Mouse (Mus musculus): Measurements from ENCODE around the gene Tom1l1.

Tom1l1 gene

DNA sequence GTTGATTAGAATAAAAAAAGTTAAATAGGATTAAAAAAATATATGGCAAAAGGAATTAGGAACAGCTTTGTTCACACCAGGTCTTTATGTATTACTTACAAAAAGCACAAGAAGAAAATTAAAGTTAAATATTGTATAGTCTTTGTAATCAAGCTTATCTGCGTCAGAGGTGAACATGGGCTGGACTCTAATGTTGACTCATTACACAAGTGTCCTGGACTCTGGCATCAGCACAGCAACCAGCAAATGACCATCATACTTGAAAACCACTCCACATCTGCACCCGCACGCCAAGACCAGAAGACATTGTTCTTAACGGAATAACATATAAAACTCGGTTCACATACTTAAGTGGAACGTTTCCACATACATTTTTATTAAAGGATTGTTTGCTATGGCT, 20.8 kb downstream of the Tom1l1 start:
- DNase-seq (ENCODE audit: low spot score): no peak

DNA sequence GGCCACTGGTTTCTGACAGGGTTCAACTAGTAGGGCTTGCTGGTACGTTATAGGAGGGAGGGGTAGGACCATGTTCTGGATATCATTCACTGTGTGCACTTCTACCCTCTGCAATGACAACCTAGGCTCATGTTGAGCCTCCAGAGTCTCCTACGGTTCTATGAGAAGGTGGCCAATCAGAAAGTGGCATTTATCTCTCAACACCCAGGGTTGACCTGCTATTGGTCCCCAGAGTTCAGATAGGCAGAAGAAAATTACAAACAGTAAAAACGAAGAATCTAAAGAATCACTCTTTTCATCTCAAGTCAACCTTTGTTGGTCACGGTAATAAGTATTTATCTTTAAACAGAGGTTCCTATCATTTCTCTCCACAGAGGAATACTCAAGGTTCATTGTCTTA, 21.2 kb downstream of the Tom1l1 start:
- DNase-seq (ENCODE audit: low spot score): no peak

DNA sequence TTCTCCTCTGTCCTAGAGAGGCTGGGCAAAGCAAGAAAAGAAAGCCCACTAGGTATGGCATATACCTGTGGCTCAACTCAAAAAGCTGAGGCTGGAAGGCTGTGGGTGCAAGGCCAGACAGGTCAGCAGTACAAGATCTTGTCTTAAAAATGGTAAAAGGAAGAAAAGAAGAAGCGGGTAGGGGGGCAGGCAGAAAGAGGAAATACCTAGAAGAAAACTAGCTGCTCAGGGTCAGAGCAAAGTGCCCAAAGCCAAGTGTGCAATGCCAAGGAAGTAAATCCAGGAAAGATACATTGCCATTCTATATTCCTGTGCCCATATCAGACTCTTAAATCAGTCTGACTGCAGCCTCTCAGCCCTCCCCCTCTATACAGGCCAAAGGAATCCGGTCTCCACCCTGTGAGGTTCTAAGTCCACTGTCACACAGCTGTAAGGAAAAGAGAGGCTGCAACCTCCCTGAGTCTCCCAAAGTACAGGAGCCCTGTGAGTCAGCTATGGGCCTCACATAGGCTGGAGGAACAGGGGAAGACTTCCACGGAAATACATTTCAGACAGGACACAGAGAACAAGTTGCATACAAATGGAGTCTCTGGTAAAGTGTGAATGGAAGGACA, 21.9 kb downstream of the Tom1l1 start:
- no peak for DNase-seq (ENCODE audit: low spot score)

DNA sequence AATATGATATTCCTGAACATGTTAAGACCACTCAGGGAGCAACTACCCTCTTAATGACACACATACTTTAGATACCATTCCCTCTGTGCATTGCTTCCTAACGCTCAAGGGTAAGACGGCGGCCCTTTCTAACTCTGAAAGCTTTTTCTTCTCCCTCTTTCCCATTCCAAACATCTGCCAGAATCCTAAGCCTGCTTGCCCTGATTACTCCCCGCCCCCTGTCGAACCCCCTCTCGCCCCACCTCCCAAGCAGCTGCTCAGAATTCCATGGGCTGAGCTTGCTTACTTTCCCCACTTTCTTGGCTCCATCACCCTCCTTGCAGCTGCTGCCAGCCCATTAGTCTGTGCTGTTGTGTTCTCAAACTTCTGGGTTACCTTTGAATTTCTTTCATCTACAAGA, 23.0 kb downstream of the Tom1l1 start:
- no peak for DNase-seq (ENCODE audit: low spot score)

DNA sequence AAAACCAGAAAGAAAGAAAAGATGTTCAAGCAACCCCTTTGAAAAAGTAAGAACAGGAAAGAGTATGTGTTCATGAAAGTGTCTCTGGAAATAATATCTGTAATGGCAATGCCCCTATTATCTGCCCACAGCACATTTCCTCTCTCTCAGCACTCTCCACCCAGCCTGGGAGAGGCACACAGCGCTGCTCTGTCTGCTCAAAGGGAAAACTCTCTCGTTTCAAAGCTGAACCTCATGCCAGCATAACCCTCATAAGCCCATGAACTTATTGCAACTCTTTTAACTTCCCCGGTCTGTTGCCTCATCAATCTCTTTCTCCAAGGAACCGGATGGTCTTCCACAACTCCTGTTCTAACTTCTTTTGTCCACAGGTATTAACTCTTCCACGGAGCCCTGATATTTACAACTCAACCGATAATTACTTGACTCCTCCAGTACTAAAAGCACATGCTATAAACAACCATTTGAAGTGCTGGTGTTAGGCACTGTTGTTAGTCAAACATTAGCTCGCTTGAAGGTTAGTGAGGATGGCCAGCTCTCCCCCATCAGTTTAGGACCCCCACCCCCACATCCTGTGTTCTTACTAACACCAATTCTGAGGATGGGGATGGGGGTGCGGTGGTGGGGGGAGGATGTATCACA, 23.7 kb downstream of the Tom1l1 start:
- no peak for DNase-seq (ENCODE audit: low spot score)

DNA sequence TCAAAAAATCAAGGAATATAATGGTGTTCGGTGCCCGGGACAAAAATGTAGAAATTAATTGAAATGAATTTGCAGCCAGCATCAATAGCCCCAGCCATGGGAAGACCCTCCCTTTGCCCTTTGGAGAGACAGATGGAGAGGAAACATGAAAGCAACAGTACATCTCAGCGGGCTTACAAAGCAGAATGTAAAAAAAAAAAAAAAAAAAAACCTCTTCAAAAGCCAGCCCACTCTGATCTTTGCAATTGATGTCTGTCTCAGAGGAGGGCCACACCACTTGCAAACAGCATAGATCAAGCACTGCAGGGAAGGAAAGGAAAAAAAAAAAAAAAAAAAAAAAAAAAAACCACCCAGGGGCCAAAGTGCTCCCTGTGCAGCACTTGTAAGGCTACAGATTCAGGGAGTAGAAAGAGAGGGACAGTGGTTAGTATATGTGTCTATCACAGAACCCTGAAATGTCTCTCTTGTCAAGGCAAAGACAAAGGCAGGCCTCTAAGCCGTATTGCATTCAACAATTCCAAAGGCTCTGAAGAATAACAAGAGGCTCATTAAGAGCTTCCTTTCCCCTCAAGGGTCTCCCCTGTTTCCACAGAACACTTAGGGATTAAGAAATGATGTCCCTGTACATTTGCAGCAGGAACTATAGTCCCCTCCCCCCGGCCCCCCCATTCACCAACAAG, 24.4 kb downstream of the Tom1l1 start:
- no peak for DNase-seq (ENCODE audit: low spot score)

DNA sequence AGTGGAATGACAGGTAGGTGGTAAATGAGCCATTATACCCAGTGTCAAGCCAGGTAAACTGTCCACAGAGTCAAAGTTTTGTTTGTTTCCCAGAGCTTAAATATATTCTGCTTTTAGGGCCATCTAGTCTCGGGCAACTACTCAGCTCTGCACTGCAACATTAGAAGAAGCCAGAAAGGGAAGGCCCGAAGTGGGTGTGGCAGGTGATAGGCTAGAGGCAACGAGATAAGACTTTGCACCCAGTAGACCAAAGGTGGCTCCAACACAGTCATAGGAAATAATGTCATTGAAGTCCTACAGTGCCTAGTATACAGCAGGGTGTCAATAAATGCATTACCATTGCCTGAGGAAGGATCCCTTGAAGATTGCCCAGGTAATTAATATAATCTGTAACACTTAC, 25.1 kb downstream of the Tom1l1 start:
- no peak for DNase-seq (ENCODE audit: low spot score)

DNA sequence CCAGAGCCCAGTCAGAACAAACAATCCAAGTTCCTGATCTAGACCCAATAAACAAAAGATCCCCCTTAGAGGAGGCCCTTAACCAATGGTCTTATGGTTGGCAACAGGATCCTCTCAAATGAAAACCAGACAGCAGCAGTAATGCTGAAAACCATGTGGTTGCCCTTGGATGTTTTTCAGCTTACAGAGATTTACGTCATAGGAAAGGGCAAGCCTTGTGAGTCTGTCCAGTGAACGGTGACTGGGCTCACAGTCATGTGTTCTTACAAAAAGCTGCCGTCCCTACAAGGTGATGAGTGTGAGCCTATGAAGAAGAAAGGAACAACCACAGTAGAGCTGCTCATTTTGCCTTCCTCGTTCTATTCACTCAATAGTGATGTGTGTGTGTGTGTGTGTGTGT, 27.5 kb downstream of the Tom1l1 start:
- DNase-seq (ENCODE audit: low spot score): no peak

DNA sequence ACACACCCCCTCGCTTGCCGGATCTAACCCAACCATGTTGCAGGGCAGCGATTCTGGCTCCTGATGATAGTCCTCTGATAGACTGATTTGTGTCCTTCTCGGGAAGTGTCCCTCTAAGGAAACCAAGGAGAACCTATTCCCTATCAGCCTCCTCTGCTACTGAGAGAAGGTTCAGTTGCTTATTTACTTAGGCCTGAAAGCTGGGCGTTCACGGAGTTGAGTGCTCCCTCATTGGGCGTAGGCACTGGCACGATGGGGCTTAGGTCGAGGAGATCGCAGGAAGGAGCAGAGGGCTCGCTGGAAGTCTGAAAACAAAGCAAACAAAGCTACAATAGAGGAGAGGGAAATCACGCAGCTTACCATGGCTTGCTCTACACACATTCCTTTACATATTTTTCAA, 30.6 kb downstream of the Tom1l1 start:
- DNase-seq (ENCODE audit: low spot score): no peak

DNA sequence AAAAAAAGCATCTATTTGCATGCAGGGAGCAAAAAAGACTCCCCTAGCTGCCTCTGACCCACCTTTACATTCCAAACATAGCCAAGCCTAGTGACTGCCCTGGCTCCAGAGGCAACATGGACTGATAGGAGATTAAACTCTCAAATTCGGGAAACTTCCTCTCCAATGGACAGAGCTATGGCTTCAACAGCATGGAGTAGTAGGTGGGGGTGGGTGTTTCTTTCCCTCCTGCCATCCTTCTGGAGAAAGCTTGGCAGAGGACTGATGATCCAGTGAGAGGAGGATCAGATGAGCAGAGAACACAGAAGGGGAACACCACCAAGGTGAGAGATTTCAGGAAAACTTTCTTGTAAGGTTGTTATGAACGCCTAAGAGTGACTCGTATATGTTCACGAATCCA, 35.6 kb downstream of the Tom1l1 start:
- no peak for DNase-seq (ENCODE audit: low spot score)

DNA sequence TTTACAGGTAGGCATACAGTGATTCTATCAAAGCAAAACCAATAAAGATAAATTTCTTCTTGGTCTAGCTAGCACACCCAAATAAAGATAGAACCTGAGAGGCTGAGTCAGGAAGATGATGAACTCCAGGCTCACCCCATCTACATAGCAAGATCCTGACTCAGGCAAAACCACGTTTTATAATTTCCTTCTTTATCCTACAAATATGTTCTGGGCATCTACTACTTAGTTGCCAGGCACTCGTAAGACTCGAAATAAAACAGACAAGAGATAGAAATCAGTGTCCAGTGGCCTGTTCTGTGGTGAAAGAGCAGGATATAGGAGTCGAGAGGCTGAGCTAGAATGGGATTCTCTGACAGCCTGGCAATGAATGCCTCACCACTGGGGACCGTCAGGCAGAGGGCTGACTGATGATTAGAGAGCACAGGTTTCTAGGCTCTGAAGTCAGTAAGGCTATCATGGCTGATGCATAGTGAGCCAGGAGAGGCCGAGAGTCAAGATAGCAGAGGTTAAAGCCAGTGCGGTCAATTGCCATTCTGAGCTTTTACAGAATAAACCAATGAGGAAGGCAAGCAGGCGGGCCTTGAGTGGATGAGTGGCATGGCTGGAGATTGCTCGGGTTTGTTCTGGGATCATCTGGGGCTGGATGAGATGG, 37.8 kb downstream of the Tom1l1 start:
- DNase-seq (ENCODE audit: low spot score): no peak

DNA sequence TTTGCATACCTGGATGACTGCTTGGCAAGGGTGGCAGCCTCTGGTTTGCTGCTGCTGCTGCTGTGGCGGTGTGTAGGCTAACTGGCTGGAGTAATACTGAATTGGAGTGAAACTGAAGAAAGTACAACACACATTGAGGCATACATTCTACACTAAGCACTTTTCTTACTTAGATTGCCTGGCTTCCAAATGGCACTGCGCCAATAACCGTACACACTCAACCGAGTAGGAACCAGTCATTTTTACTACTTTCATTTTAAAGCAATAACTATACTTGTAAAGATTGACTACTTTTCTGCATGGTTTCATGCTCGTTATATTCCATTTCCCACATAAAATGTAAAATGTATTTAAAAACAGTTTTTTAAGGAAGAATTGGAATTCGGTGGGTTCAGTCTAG, 38.4 kb downstream of the Tom1l1 start:
- DNase-seq (ENCODE audit: low spot score): no peak

DNA sequence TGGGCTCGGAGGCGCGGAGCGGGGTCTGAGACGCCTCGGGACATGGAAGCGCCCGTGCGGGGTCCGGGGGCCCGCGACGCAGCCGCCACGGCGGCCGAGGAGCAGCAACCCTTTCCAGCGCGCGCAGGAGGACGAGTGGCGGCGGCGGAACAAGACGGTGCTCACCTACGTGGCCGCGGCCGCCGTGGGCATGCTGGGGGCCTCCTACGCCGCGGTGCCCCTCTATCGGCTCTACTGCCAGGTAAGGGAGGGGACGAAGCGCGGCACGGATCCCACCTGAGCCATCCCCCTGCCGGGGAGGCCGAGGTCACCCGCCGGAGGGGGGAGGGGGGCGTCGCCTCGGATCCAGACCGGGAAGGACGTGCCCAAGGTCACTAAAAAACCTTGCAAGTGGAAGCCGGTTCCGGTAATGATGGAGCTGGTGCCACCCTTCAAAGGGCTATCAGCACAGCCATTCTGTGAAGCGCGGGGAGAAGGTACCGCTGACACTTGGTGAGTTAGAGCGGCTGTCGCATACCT, 49.8 kb downstream of the Tom1l1 start:
- DNase-seq (ENCODE audit: low spot score): no peak

DNA sequence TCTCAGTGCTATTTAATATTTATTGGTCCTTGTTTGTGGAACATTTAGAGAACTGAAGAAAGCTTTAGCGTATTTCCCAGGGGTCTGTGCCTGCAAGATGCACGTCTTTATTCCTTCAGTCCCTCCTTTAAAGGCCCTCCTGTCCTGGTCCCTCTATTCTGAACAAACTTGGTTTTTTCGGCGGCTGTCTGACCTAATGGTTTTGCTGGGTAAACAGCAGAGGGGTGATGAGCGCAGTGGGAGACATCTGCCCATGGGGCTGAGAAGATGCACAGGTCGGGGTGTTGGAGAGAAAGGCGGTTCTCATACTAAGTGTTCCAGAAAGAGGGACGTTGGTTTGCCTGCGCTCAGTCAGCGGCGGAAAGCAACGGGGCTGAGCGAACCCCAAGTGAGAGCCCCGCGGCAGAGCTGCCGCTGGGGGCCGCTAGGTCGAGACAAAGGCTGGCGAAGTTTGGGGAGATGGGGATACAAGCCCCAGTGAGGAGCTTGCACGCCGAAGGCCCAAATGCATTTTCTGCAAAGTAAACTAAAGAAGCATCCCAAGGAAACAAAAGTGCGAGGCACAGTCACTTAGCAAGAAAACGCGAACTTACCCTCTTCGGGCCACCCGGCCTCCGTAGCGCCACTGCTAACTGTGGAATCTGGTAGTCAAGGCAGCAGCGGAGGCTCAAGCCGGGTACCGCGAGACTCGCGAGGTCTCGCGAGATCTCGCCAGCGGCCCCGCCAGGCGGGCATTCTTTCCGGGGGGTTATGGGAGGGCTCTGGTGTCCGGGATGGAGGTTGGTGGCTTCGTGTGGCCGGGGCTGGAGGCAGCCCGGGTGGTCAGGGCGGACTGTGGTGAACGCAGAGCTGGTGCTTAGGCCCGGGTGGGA, 50.5 kb downstream of the Tom1l1 start, which contains the start of the genes Stxbp4 and Cox11:
Stxbp4 (minus strand) TSS at position 645 of the 872 bp plus-strand sequence.
Cox11 (plus strand) TSS at position 734 of the 872 bp plus-strand sequence.
- DNase-seq (ENCODE audit: low spot score): peak; percentile 81

DNA sequence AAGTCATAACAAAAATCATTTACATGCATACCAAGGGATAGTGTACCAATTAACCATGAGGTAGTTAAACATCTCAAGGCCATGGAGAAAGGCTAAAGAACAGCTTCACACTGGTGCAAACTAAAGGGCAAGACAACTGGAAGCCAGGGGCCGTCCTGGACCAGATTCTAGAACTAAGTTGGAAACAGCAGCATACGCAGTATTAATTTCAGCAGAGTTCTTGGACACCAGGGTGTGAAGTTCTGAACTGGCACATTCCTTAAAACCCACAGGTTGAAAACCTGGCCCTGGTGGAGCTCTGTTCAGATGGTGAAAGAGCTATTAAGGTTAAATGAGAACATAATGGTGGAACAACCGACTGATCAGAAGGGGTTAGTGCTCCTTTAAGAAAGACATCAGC, 53.5 kb downstream of the Tom1l1 start:
- no peak for DNase-seq (ENCODE audit: low spot score)

DNA sequence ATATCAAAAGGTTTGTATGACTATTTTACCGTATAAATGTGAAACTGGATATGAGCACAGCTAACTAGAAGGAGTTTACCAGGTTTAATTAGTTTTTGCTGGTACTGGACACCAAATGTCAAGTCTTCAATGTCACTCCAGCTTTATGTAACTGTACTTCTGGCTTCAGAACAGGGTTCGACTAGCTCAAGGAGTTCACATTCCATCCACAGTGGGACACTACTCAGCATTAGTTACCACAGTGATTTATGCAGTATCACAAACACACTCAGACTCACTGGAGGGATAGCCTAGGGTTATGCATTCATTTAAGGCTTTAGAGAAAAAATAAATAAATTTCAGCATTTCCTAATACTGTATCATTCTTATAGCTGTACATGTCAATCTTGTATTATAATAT, 55.7 kb downstream of the Tom1l1 start:
- no peak for DNase-seq (ENCODE audit: low spot score)

DNA sequence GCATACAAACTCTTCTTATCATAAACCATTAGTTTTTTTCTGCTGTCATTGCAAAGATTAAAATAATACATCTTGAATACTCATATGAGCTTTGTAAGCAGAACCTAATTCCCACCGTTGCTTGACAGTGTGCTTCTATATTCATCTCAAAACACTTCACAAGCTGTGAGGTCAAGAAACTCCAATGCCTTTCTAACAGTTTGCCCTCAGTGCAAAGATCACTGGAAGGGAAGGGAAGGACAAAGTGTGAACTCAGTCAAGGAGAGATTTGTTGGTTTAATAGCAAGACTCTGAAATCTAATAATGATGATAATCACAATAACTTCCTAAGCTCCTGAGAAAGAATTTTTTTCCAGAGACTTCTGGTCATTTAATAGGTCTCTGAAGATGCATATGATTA, 60.4 kb downstream of the Tom1l1 start:
- no peak for DNase-seq (ENCODE audit: low spot score)

DNA sequence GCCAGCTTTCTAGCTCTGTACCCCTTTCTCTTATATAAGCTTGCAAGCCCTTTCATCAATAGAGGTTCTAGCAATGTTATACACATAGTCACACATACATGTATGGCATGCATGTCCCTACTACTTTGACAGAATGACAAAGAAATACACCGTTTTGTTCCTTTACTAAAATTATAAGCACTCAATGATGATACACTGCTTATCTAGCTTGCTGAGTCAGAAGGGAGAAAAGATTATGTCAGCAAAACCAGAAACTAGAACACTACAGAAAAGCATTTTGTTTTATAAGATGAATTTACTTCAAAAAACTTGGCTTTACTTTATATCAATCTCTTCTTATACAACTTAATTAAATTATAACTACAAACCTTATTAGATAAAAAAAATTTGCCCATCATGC, 63.0 kb downstream of the Tom1l1 start:
- no peak for DNase-seq (ENCODE audit: low spot score)

DNA sequence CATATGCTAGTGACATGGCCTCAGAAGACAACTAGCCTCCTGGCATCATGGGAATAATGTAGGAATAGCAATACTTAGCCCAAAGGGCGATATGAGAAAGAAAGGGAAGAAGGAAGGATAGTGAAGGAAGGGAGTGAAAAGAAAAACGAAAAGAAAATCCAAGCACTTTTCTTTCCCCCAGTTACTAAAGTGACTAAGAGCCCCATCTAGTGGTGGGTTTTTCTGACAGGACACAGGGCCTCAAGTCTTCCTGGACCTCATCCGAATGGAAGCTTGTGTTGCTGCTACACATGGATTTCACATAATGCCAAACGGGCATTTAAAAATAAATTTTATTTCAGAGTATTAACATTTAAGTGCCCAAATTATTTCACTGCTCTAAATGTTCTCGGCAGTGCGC, 64.7 kb downstream of the Tom1l1 start:
- DNase-seq (ENCODE audit: low spot score): peak; percentile 29

DNA sequence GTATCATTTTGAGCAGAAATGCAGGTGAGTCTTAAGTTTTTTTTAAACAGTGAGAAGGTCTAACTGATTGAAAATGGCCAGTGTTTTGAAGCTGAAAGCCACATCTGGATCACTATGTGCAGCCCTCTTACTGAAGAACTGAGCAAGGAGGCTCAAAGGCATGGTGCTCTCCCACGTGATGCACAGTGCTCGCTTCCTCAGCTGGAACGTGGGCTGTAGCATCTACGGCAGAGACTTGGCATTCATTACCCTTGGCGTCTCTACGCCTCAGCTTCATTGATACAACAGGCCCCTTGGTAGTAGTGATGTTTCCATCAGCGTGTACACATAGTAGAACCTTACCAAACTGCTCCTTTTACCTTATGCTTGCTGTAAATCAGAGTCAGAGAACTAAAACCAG, 65.7 kb downstream of the Tom1l1 start:
- no peak for DNase-seq (ENCODE audit: low spot score)

DNA sequence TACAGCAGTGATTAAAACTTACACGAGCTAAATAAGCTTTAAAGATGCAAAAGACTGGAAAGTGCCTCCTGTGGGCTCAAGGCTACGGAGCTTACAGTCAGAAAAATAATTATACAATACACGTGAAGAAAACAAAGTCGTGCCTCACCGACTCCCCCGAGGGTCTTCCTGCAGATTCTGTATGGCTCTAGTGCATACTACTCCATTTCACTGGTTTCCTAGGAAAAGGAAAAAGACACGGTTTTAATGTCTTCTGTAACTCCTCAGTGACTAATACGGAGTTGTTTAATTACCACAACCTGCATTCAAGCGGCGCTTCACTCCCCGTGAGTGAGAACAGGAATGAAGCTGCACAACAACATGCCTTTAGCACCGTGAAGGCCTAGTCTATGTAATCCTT, 66.1 kb downstream of the Tom1l1 start:
- no peak for DNase-seq (ENCODE audit: low spot score)

DNA sequence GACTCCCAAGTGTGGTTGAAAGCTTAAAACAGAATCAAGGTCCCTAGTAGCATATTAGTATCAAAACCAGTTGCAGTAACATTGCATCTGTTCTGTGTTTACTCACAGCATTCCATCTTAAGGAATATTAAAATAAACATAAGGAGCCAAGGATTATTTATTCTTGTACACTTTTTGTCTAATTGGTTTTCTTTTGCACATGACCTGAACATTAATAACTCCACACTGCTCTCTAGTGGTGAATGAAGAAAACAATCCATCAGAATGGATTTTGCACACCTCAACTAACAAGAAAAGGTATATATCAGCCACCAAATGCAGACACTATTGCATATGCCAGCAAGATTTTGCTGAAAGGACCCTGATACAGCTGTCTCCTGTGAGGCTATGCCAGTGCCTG, 71.7 kb downstream of the Tom1l1 start:
- DNase-seq (ENCODE audit: low spot score): no peak
